Mouse (Mus musculus) stomach, postnatal 0 days (tissue): ENCODE data around the gene Dnhd1.

ENCODE experiments used
- CTCF ChIP-seq: IDR thresholded peaks from 2 replicates; pipeline ENCODE4 v1.5.1; 2016; ENCODE audit warnings: antibody characterized with exemption, low read depth, mild to moderate bottlenecking, moderate library complexity
- EP300 ChIP-seq: optimal IDR thresholded peaks from 2 replicates; pipeline ENCODE3; 2016; ENCODE audit warnings: antibody characterized with exemption

GRCm38 (mm10) chr7:105615720-105616119 lies 34.9 kb upstream of the Dnhd1 start:
- TF ChIP-seq CTCF (no peak), EP300 (no peak)
